Mouse (Mus musculus): ENCODE measurements around the gene Nipal4. TPM values are rescaled to one million over a fixed set of nuclear protein-coding genes. Genes with fewer than 3 reads are reported as not detected.

Nipal4 gene
- total and polyA plus RNA-seq, 3 experiments = not detected

- Histone ChIP-seq H3K36me3 (replicated peaks) (no peaks in the 10 kb centered on the region), H3K4me3 (ENCODE audit: low read depth, low read length) (no peak overlapping the region), H3K9me3 (replicated peaks) (no peaks in the 10 kb centered on the region), H3K27me3 (ENCODE audit: insufficient read depth, low read length) (peaks cover 3% of the 10 kb centered on the region), H3K4me1 (ENCODE audit: insufficient read depth, low read depth, low read length) (no peaks in the 10 kb centered on the region)
- TF ChIP-seq CTCF (IDR thresholded peaks at IDR 0.05; ENCODE audit: low read depth, low read length) (no peak), GATA1 (IDR thresholded peaks at IDR 0.05; ENCODE audit: borderline replicate concordance, low read length) (no peak), POLR2AphosphoS5 (IDR thresholded peaks at IDR 0.05; ENCODE audit: insufficient replicate concordance, low read depth, low read length) (no peak), GATA2 (IDR thresholded peaks at IDR 0.05; ENCODE audit: borderline replicate concordance, low read depth, low read length) (no peak), TAL1 (conservative IDR thresholded peaks at IDR 0.05; ENCODE audit: low read depth, low read length) (no peak)
- ATAC-seq (ENCODE audit: extremely low read depth, insufficient number of reproducible peaks, low FRiP score, poor library complexity, severe bottlenecking) (no peak), DNase-seq (ENCODE audit: low spot score) (no peak)
Measured at GRCm38 (mm10) chr11:46205639-46206409, 39.5 kb upstream of the Nipal4 start.

DNA sequence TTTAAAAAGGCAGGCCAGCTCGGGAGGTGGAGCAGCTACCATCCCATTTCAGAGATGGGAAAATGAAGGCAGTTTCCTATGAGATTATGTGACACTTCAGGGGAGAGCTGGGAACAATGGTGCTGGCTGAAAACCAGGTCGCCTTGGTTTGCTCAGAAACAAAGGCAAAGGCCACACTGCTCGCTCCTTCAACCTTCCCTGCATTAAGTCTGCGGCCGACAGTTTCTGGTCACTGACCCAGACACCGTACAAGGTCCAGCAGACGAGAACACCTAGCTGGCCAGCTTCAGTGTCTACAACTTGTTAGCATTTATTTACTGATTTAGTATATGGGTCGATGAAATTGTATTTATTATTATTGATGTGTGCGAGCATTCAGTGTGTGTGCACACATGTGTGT is 38.5 kb upstream of the Nipal4 start:
- Histone ChIP-seq H3K4me1 (ENCODE audit: insufficient read depth, low read depth, low read length) (no peaks in the 10 kb centered on the region), H3K4me3 (ENCODE audit: low read depth, low read length) (no peak overlapping the region), H3K27me3 (ENCODE audit: insufficient read depth, low read length) (no peaks in the 10 kb centered on the region; the same call in 1 of the 2 replicates), H3K36me3 (replicated peaks) (no peaks in the 10 kb centered on the region), H3K9me3 (replicated peaks) (no peaks in the 10 kb centered on the region)
- TF ChIP-seq CTCF (IDR thresholded peaks at IDR 0.05; ENCODE audit: low read depth, low read length) (no peak), GATA2 (IDR thresholded peaks at IDR 0.05; ENCODE audit: borderline replicate concordance, low read depth, low read length) (no peak), GATA1 (IDR thresholded peaks at IDR 0.05; ENCODE audit: borderline replicate concordance, low read length) (no peak), POLR2AphosphoS5 (IDR thresholded peaks at IDR 0.05; ENCODE audit: insufficient replicate concordance, low read depth, low read length) (no peak), TAL1 (conservative IDR thresholded peaks at IDR 0.05; ENCODE audit: low read depth, low read length) (no peak)
- DNase-seq (ENCODE audit: low spot score) (no peak), ATAC-seq (ENCODE audit: extremely low read depth, insufficient number of reproducible peaks, low FRiP score, poor library complexity, severe bottlenecking) (no peak)

GRCm38 (mm10) chr11:46202547-46202887 is 36.2 kb upstream of the Nipal4 start:
- Histone ChIP-seq H3K4me3 (ENCODE audit: low read depth, low read length) (no peak overlapping the region), H3K9me3 (replicated peaks) (no peaks in the 10 kb centered on the region), H3K27me3 (ENCODE audit: insufficient read depth, low read length) (no peaks in the 10 kb centered on the region; the same call in 1 of the 2 replicates), H3K36me3 (replicated peaks) (no peaks in the 10 kb centered on the region), H3K4me1 (ENCODE audit: insufficient read depth, low read depth, low read length) (no peaks in the 10 kb centered on the region)
- DNase-seq (ENCODE audit: low spot score) (no peak), ATAC-seq (ENCODE audit: extremely low read depth, insufficient number of reproducible peaks, low FRiP score, poor library complexity, severe bottlenecking) (no peak)
- TF ChIP-seq GATA1 (IDR thresholded peaks at IDR 0.05; ENCODE audit: borderline replicate concordance, low read length) (no peak), CTCF (IDR thresholded peaks at IDR 0.05; ENCODE audit: low read depth, low read length) (no peak), GATA2 (IDR thresholded peaks at IDR 0.05; ENCODE audit: borderline replicate concordance, low read depth, low read length) (no peak), POLR2AphosphoS5 (IDR thresholded peaks at IDR 0.05; ENCODE audit: insufficient replicate concordance, low read depth, low read length) (no peak), TAL1 (conservative IDR thresholded peaks at IDR 0.05; ENCODE audit: low read depth, low read length) (no peak)

DNA sequence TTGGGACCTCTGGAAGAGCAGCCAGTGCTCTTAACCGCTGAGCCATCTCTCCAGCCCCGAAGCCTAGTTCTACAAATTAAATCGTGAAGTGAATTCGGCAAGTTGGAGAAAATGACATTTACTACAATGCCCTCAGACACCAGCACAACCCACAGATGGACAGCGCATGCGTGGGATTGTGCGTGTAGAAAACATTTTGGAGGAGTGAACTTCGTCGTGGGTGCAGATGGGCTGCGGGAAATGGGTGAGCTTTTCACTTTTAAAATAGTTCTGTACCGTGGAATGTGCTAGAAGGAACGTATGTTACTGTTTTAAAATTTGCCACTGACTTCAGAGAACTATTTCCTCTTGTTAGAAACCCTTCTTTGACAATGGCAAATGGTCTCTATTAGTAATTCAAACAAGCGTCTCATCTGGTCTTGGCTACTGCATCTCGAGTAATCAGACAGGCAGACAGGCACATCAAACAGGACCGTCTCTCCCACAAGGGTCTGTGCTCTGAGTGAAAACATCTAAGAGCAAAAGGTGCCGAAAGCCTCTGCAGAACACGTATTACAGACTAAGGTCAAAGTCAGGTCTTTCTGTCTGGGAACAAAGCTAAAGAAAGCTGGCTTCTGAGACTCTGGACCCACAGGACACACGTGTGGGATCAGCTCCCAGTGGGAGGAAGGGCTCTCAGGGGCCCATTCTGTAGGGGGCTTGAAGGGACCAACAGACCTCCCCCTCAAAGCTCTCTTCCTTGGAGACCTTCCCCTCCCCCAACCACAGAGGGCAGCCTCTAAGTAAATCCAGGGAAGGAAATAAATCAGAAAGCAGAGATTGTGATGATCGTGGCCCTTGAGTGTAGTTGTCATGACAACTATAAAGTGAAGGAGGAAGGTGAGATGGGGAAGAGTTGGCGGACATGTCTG is 35.6 kb upstream of the Nipal4 start:
- Histone ChIP-seq H3K4me3 (ENCODE audit: low read depth, low read length) (no peak overlapping the region), H3K9me3 (replicated peaks) (no peaks in the 10 kb centered on the region), H3K4me1 (ENCODE audit: insufficient read depth, low read depth, low read length) (no peaks in the 10 kb centered on the region), H3K27me3 (ENCODE audit: insufficient read depth, low read length) (no peaks in the 10 kb centered on the region; the same call in 1 of the 2 replicates), H3K36me3 (replicated peaks) (no peaks in the 10 kb centered on the region)
- DNase-seq (ENCODE audit: low spot score) (no peak), ATAC-seq (ENCODE audit: extremely low read depth, insufficient number of reproducible peaks, low FRiP score, poor library complexity, severe bottlenecking) (no peak)
- TF ChIP-seq POLR2AphosphoS5 (IDR thresholded peaks at IDR 0.05; ENCODE audit: insufficient replicate concordance, low read depth, low read length) (no peak), CTCF (IDR thresholded peaks at IDR 0.05; ENCODE audit: low read depth, low read length) (no peak), GATA2 (IDR thresholded peaks at IDR 0.05; ENCODE audit: borderline replicate concordance, low read depth, low read length) (no peak), TAL1 (conservative IDR thresholded peaks at IDR 0.05; ENCODE audit: low read depth, low read length) (no peak), GATA1 (IDR thresholded peaks at IDR 0.05; ENCODE audit: borderline replicate concordance, low read length) (no peak)

GRCm38 (mm10) chr11:46200664-46201063 is 34.4 kb upstream of the Nipal4 start:
- no peak for TF ChIP-seq GATA1 (IDR thresholded peaks at IDR 0.05; ENCODE audit: borderline replicate concordance, low read length)
- TF ChIP-seq POLR2AphosphoS5 (IDR thresholded peaks at IDR 0.05; ENCODE audit: insufficient replicate concordance, low read depth, low read length) = no peak
- TF ChIP-seq GATA2 (IDR thresholded peaks at IDR 0.05; ENCODE audit: borderline replicate concordance, low read depth, low read length) = no peak
- no peak for TF ChIP-seq CTCF (IDR thresholded peaks at IDR 0.05; ENCODE audit: low read depth, low read length)
- TF ChIP-seq TAL1 (conservative IDR thresholded peaks at IDR 0.05; ENCODE audit: low read depth, low read length) = no peak
- DNase-seq (ENCODE audit: low spot score) (no peak), ATAC-seq (ENCODE audit: extremely low read depth, insufficient number of reproducible peaks, low FRiP score, poor library complexity, severe bottlenecking) (no peak)
- Histone ChIP-seq H3K27me3 (ENCODE audit: insufficient read depth, low read length) (no peaks in the 10 kb centered on the region; the same call in 1 of the 2 replicates), H3K4me1 (ENCODE audit: insufficient read depth, low read depth, low read length) (no peaks in the 10 kb centered on the region), H3K9me3 (replicated peaks) (no peaks in the 10 kb centered on the region), H3K36me3 (replicated peaks) (no peaks in the 10 kb centered on the region), H3K4me3 (ENCODE audit: low read depth, low read length) (no peak overlapping the region)

- H3K36me3 ChIP-seq (replicated peaks) = no peaks in the 10 kb centered on the region
- TF ChIP-seq GATA1 (IDR thresholded peaks at IDR 0.05; ENCODE audit: borderline replicate concordance, low read length) (no peak), CTCF (IDR thresholded peaks at IDR 0.05; ENCODE audit: low read depth, low read length) (no peak), TAL1 (conservative IDR thresholded peaks at IDR 0.05; ENCODE audit: low read depth, low read length) (no peak), POLR2AphosphoS5 (IDR thresholded peaks at IDR 0.05; ENCODE audit: insufficient replicate concordance, low read depth, low read length) (no peak), GATA2 (IDR thresholded peaks at IDR 0.05; ENCODE audit: borderline replicate concordance, low read depth, low read length) (no peak)
- H3K4me1 ChIP-seq (ENCODE audit: insufficient read depth, low read depth, low read length) = no peaks in the 10 kb centered on the region
Measured at GRCm38 (mm10) chr11:46194175-46194574, 27.9 kb upstream of the Nipal4 start.

More at GRCm38 (mm10) chr11:46194175-46194574, 27.9 kb upstream of the Nipal4 start:
- no peaks in the 10 kb centered on the region for H3K27me3 ChIP-seq (ENCODE audit: insufficient read depth, low read length)
- ATAC-seq (ENCODE audit: extremely low read depth, insufficient number of reproducible peaks, low FRiP score, poor library complexity, severe bottlenecking) (no peak), DNase-seq (ENCODE audit: low spot score) (no peak)
- H3K9me3 ChIP-seq (replicated peaks) = no peaks in the 10 kb centered on the region
- H3K4me3 ChIP-seq (ENCODE audit: low read depth, low read length) = no peak overlapping the region

Measured in G1E (cell line).